Mouse (Mus musculus) ovary, postnatal 36 days (tissue): ENCODE data around the gene Olfr1408.

Source experiments
- DNase-seq: peaks from one replicate; pipeline ENCODE4 v3.0.0; 2022; ENCODE audit warnings: low spot score, mixed read lengths

Gene Olfr1408

GRCm38 (mm10) chr1:173137274-173137673, at the start of gene Olfr1408:
TSS of gene Olfr1408 (minus strand) at chr1:173137374.
- DNase-seq: no peak

DNA sequence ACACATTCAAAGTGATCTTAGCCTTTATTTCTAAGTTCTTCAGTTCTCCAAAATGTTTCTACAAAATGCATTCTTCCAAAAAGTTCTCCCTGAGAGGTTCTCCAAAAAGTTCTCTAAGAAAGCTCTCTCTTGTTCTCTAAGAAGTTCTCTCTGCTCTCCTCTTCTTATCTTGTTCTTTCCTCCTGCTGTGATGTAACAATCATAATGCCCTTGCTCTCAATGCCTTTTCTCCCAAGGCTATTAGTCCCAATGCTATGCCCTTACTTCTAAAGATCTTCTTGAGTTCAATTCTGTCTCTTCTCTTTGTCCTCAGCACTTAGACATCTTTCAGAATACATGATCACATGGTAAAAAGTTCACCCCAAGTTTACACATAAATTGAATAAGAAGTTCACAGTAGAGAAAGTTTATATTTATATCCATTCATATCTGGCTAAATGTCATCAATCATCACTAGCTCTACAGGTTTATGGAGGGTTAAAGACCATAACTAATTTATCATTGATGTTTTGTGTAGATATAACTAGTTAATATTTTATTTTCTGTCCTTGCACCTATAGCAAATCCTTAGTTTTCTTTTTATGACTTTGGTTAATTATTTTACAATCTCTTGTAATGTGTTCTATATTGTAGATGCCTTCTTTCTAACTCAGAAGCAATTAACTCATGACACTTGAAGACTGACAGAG, 37.1 kb upstream of the Olfr1408 start:
- DNase-seq: no peak
